Mouse (Mus musculus): Measurements from ENCODE around the gene Calcb.

GRCm38 (mm10) chr7:114707398-114707797 lies 11.0 kb upstream of the Calcb start:
- TF ChIP-seq POLR2A (IDR thresholded peaks at IDR 0.05; ENCODE audit: control insufficient read depth, extremely low read depth, insufficient read depth, low read length, poor library complexity) (no peak), CTCF (IDR thresholded peaks at IDR 0.05; ENCODE audit: borderline replicate concordance, control insufficient read depth, extremely low read depth, insufficient read depth, low read length, poor library complexity) (no peak)
